Mouse (Mus musculus) layer of hippocampus, adult 9-11 months (tissue): ENCODE measurements around the gene Rbbp6.

Experiments used
- DNase-seq: peaks from one replicate; pipeline ENCODE4 v3.0.0; 2022

The Rbbp6 gene

GRCm38 (mm10) chr7:122965386-122965785 lies at the start of gene Rbbp6:
Gene Rbbp6, plus strand, starts transcription at chr7:122965686.
- no peak for DNase-seq

GRCm38 (mm10) chr7:122919728-122920582 lies 45.5 kb upstream of the Rbbp6 start:
- no peak for DNase-seq

- DNase-seq = no peak
Observed at GRCm38 (mm10) chr7:122921537-122921936, 43.9 kb upstream of the Rbbp6 start.

- no peak for DNase-seq
Observed at GRCm38 (mm10) chr7:122924256-122924655, 41.2 kb upstream of the Rbbp6 start.

- peak; percentile 12 for DNase-seq
Observed at GRCm38 (mm10) chr7:122930494-122930893, 35.0 kb upstream of the Rbbp6 start.

- DNase-seq = no peak
Observed at GRCm38 (mm10) chr7:122932171-122932570, 33.3 kb upstream of the Rbbp6 start.

- DNase-seq = no peak
Observed at GRCm38 (mm10) chr7:122936626-122937025, 28.9 kb upstream of the Rbbp6 start.

- DNase-seq = no peak
Observed at GRCm38 (mm10) chr7:122938197-122938596, 27.3 kb upstream of the Rbbp6 start.

GRCm38 (mm10) chr7:122939181-122939580 lies 26.3 kb upstream of the Rbbp6 start:
- no peak for DNase-seq

- no peak for DNase-seq
Observed at GRCm38 (mm10) chr7:122940371-122941075, 25.0 kb upstream of the Rbbp6 start.

GRCm38 (mm10) chr7:122942111-122942510 lies 23.4 kb upstream of the Rbbp6 start:
- no peak for DNase-seq

- DNase-seq = peak; percentile 81
Observed at GRCm38 (mm10) chr7:122945149-122945548, 20.3 kb upstream of the Rbbp6 start.

- no peak for DNase-seq
Observed at GRCm38 (mm10) chr7:122949268-122949667, 16.2 kb upstream of the Rbbp6 start.

- no peak for DNase-seq
Observed at GRCm38 (mm10) chr7:122951464-122951863, 14.0 kb upstream of the Rbbp6 start.

GRCm38 (mm10) chr7:122952066-122952465 lies 13.4 kb upstream of the Rbbp6 start:
- DNase-seq = no peak

GRCm38 (mm10) chr7:122954451-122955225 lies 10.8 kb upstream of the Rbbp6 start:
- no peak for DNase-seq

GRCm38 (mm10) chr7:122955226-122955955 lies 10.1 kb upstream of the Rbbp6 start:
- DNase-seq = no peak

GRCm38 (mm10) chr7:122968751-122969150 lies 3.3 kb downstream of the Rbbp6 start:
- no peak for DNase-seq

- DNase-seq = peak; percentile 95
Observed at GRCm38 (mm10) chr7:122969231-122970032, 3.9 kb downstream of the Rbbp6 start.

GRCm38 (mm10) chr7:122970119-122970781 lies 4.8 kb downstream of the Rbbp6 start:
- peak; percentile 23 for DNase-seq

GRCm38 (mm10) chr7:122970864-122971420 lies 5.5 kb downstream of the Rbbp6 start:
- DNase-seq = no peak
